Comparison of ENCODE assay signal across 10 mouse cellular contexts in the genomic region with DNA sequence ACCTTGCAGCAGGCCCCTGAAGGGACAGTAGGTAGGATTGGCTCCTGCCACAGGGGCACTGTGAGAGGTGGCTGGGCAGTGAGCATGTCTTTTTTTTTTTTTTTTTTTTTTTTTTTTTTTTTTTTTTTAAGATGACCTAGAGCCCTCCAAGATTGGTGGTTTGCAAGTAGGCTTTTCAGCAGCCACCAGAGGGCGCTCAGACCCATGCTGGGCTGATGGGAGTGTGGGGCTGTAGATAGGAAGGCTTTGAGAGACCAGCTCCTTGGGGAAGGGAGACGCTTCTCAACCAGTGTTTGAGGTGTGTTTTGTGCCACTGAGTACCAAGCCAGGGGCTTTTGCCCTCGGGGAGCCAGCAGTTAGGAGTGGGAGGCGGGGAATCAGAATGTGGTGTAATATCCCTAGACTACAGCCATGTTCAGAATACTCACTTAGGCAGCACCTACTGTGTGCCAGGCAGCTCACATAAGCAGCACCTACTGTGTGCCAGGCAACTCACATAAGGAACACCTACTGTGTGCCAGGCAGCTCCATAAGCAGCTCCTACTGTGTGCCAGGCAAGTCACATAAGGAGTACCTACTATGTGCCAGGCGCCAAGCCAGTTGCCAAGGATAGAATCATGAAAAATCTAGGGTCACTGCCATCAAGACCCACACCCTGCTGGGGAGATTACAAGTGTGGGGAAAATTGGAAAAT.
DNase-seq lines count a peak whose midpoint lies in the region; ATAC-seq lines count a peak whose summit lies in the region.
"Had no signal": no experiment of that assay in that cellular context is flagged by ENCODE, and none has a peak within 500 bp of the region (broad histone marks: within the 10 kb centered on the region; RNA-seq: fewer than 3 reads in every experiment).

No protein-coding gene starts in this region.

- H3K27ac ChIP-seq in midbrain, embryonic 11.5 days (ENCODE audit: low read depth, low read length): no peak overlapping the region
- H3K27ac ChIP-seq in midbrain, embryonic 15.5 days: no peak overlapping the region
- H3K27ac ChIP-seq in forebrain, embryonic 16.5 days (ENCODE audit: low read length): no peak overlapping the region
- H3K27ac ChIP-seq in intestine, embryonic 16.5 days (ENCODE audit: low read length): no peak overlapping the region
- no peak overlapping the region for H3K27ac ChIP-seq in limb, embryonic 10.5 days
- H3K27ac ChIP-seq: embryonic facial prominence, embryonic 13.5 days; neural tube, embryonic 12.5 days had no signal

- WGBS in midbrain, embryonic 11.5 days: 40% methylated on average over 5 of the region's 5 CpGs
- 42% methylated on average over 5 of the region's 5 CpGs for WGBS in midbrain, embryonic 15.5 days
- WGBS in forebrain, embryonic 16.5 days: 41% methylated on average over 5 of the region's 5 CpGs
- WGBS in intestine, embryonic 16.5 days: 38% methylated on average over 5 of the region's 5 CpGs
- 32% methylated on average over 5 of the region's 5 CpGs for WGBS in limb, embryonic 10.5 days

- no peaks in the 10 kb centered on the region for H3K9me3 ChIP-seq in midbrain, embryonic 11.5 days (ENCODE audit: control insufficient read depth, low read length)
- no peaks in the 10 kb centered on the region for H3K9me3 ChIP-seq in midbrain, embryonic 15.5 days
- H3K9me3 ChIP-seq in forebrain, embryonic 16.5 days (ENCODE audit: control insufficient read depth, low read length): no peaks in the 10 kb centered on the region
- no peaks in the 10 kb centered on the region for H3K9me3 ChIP-seq in intestine, embryonic 16.5 days (ENCODE audit: control insufficient read depth, low read length)
- no peaks in the 10 kb centered on the region for H3K9me3 ChIP-seq in limb, embryonic 10.5 days (replicated peaks)
- H3K9me3 ChIP-seq: embryonic facial prominence, embryonic 13.5 days; neural tube, embryonic 12.5 days had no signal

- H3K4me2 ChIP-seq in midbrain, embryonic 11.5 days: no peak overlapping the region
- H3K4me2 ChIP-seq in midbrain, embryonic 15.5 days: no peak overlapping the region
- no peak overlapping the region for H3K4me2 ChIP-seq in forebrain, embryonic 16.5 days (ENCODE audit: low read length)
- no peak overlapping the region for H3K4me2 ChIP-seq in intestine, embryonic 16.5 days (ENCODE audit: low read depth, low read length)
- H3K4me2 ChIP-seq: embryonic facial prominence, embryonic 13.5 days; neural tube, embryonic 12.5 days had no signal

- H3K4me1 ChIP-seq in midbrain, embryonic 11.5 days (ENCODE audit: control insufficient read depth, insufficient read depth, low read length): no peaks in the 10 kb centered on the region
- no peaks in the 10 kb centered on the region for H3K4me1 ChIP-seq in midbrain, embryonic 15.5 days
- H3K4me1 ChIP-seq in forebrain, embryonic 16.5 days (replicated peaks; ENCODE audit: control insufficient read depth, insufficient read depth, low read length): no peaks in the 10 kb centered on the region
- no peaks in the 10 kb centered on the region for H3K4me1 ChIP-seq in intestine, embryonic 16.5 days (ENCODE audit: control insufficient read depth, insufficient read depth, low read length)
- H3K4me1 ChIP-seq in limb, embryonic 10.5 days: no peaks in the 10 kb centered on the region
- H3K4me1 ChIP-seq: embryonic facial prominence, embryonic 13.5 days; neural tube, embryonic 12.5 days had no signal

- no peaks in the 10 kb centered on the region for H3K27me3 ChIP-seq in midbrain, embryonic 11.5 days (ENCODE audit: control insufficient read depth, insufficient read depth, low read length)
- no peaks in the 10 kb centered on the region for H3K27me3 ChIP-seq in midbrain, embryonic 15.5 days (replicated peaks)
- H3K27me3 ChIP-seq in forebrain, embryonic 16.5 days (replicated peaks; ENCODE audit: control insufficient read depth, insufficient read depth, low read length): no peaks in the 10 kb centered on the region
- no peaks in the 10 kb centered on the region for H3K27me3 ChIP-seq in intestine, embryonic 16.5 days (replicated peaks; ENCODE audit: control insufficient read depth, insufficient read depth, low read length)
- H3K27me3 ChIP-seq in limb, embryonic 10.5 days (ENCODE audit: low read depth, poor library complexity, severe bottlenecking): no peaks in the 10 kb centered on the region
- H3K27me3 ChIP-seq: embryonic facial prominence, embryonic 13.5 days; neural tube, embryonic 12.5 days had no signal

- no peak overlapping the region for H3K4me3 ChIP-seq in midbrain, embryonic 11.5 days (ENCODE audit: low read depth, low read length)
- H3K4me3 ChIP-seq in midbrain, embryonic 15.5 days: no peak overlapping the region
- no peak overlapping the region for H3K4me3 ChIP-seq in forebrain, embryonic 16.5 days (replicated peaks; ENCODE audit: low read length)
- no peak overlapping the region for H3K4me3 ChIP-seq in intestine, embryonic 16.5 days (ENCODE audit: low read length)
- no peak overlapping the region for H3K4me3 ChIP-seq in limb, embryonic 10.5 days
- H3K4me3 ChIP-seq: embryonic facial prominence, embryonic 13.5 days; neural tube, embryonic 12.5 days had no signal

- ATAC-seq in midbrain, embryonic 11.5 days (ENCODE audit: low FRiP score): peak; percentile 24; the same call in 1 of the 2 replicates
- no peak for ATAC-seq in midbrain, embryonic 15.5 days (replicated peaks)
- ATAC-seq in forebrain, embryonic 16.5 days: 0 out of 2 replicates have a peak, but pooled peaks have one; percentile 43
- ATAC-seq in intestine, embryonic 16.5 days: peak; percentile 59

- DNase-seq in midbrain, embryonic 11.5 days (ENCODE audit: low spot score, missing footprints): peak; percentile 97
- DNase-seq in cerebellum, adult 11-12 months: peak; percentile 42
- DNase-seq in limb, embryonic 10.5 days (ENCODE audit: low spot score): peak; percentile 87
- DNase-seq in ovary, adult 18-20 months (ENCODE audit: low spot score): peak; percentile 29
- peak; percentile 52 to 53 for DNase-seq in urinary bladder, adult 18-20 months (ENCODE audit: low spot score in 2 of 2)

- no peak overlapping the region for H3K9ac ChIP-seq in midbrain, embryonic 11.5 days (ENCODE audit: low read length)
- H3K9ac ChIP-seq in midbrain, embryonic 15.5 days: no peak overlapping the region
- H3K9ac ChIP-seq in forebrain, embryonic 16.5 days (replicated peaks; ENCODE audit: low read depth, low read length): no peak overlapping the region
- no peak overlapping the region for H3K9ac ChIP-seq in intestine, embryonic 16.5 days (ENCODE audit: low read depth, low read length)
- H3K9ac ChIP-seq: embryonic facial prominence, embryonic 13.5 days; neural tube, embryonic 12.5 days had no signal

- no peaks in the 10 kb centered on the region for H3K36me3 ChIP-seq in midbrain, embryonic 11.5 days (ENCODE audit: control insufficient read depth, insufficient read depth, low read length)
- no peaks in the 10 kb centered on the region for H3K36me3 ChIP-seq in midbrain, embryonic 15.5 days (replicated peaks)
- H3K36me3 ChIP-seq in forebrain, embryonic 16.5 days (ENCODE audit: control insufficient read depth, insufficient read depth): no peaks in the 10 kb centered on the region
- H3K36me3 ChIP-seq in intestine, embryonic 16.5 days (ENCODE audit: control insufficient read depth, insufficient read depth, low read length): no peaks in the 10 kb centered on the region
- no peaks in the 10 kb centered on the region for H3K36me3 ChIP-seq in limb, embryonic 10.5 days
- H3K36me3 ChIP-seq: embryonic facial prominence, embryonic 13.5 days; neural tube, embryonic 12.5 days had no signal

Comparison
In these comparisons a context has a peak if more than half of its experiments do, and no peak if none do; other contexts are left out.
1. DNase-seq: peak in every context shown above with its lines; median percentile 97 in midbrain, embryonic 11.5 days; 87 in limb, embryonic 10.5 days; 52 in urinary bladder, adult 18-20 months; 42 in cerebellum, adult 11-12 months; 29 in ovary, adult 18-20 months.